Mouse (Mus musculus) bone marrow, adult 2 months (tissue): ENCODE data around the gene Nt5c2.

Experiments used
- CTCF ChIP-seq: fragments of 200-500 bp; IDR thresholded peaks from 2 replicates; pipeline ENCODE4 v1.5.1; 2011; ENCODE audit warnings: low read length, control low read depth; ENCODE audit not compliant: control insufficient read depth, insufficient read depth
- POLR2A ChIP-seq: fragments of 200-500 bp; IDR thresholded peaks from 2 replicates; pipeline ENCODE4 v1.6.1; 2011; ENCODE audit warnings: low read depth, mild to moderate bottlenecking, control low read depth, low read length, borderline replicate concordance; ENCODE audit not compliant: control insufficient read depth

- TF ChIP-seq CTCF = no peak
- TF ChIP-seq POLR2A = no peak
These were observed 24.8 kb downstream of the Nt5c2 start for GRCm38 (mm10) chr19:46990153-46990518.
